Mouse (Mus musculus): ENCODE results near the gene Vps35. TPM values are rescaled to one million over a fixed set of nuclear protein-coding genes. Genes with fewer than 3 reads are reported as not detected.

The Vps35 gene
- 127 and 136 TPM in 2 replicates for polyA plus RNA-seq (2015; fragmentation: Nextera tagmentation; extraction: Ambion mirVana)

DNA sequence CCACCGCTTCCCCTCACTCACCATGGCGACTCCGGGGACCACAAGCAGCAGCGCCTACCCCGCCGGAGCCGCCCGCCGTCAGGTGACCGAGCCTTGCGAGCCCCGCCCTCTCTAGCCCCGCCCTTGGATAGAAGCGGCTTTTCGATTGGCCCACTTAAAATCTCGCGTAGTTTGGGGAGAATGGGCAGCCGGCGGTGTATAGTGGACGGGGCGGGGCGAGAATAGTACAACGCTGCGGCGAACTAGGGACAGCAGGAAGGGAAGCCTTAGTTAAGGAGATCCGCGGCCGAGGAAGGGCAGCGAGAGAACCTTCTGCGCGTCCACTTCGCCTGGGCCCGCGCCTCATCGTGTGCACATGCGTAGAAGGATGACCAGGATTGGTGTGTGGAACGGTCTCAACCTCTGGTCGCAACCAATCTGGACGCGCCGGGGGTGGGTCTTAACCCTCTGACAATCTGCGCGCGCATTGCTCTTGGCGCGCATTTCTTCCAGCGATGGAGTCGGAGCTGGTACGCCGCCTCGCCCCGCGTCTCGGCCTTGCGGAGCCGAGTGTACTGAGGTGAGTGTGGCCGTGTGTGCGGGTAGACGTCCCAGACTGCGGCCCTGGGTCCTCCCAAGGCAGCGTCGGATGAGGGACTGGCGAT lies at the start of gene Vps35, which contains the start of gene Orc6:
Vps35 (minus strand) TSS at position 369 of the 644 bp plus-strand sequence.
Orc6 (plus strand) TSS at position 199 of the 644 bp plus-strand sequence.
- peak within 1 kb of the TSS; percentile 97 for H3K27ac ChIP-seq
- WGBS = under 1% methylated on average over 63 of the region's 63 CpGs

DNA sequence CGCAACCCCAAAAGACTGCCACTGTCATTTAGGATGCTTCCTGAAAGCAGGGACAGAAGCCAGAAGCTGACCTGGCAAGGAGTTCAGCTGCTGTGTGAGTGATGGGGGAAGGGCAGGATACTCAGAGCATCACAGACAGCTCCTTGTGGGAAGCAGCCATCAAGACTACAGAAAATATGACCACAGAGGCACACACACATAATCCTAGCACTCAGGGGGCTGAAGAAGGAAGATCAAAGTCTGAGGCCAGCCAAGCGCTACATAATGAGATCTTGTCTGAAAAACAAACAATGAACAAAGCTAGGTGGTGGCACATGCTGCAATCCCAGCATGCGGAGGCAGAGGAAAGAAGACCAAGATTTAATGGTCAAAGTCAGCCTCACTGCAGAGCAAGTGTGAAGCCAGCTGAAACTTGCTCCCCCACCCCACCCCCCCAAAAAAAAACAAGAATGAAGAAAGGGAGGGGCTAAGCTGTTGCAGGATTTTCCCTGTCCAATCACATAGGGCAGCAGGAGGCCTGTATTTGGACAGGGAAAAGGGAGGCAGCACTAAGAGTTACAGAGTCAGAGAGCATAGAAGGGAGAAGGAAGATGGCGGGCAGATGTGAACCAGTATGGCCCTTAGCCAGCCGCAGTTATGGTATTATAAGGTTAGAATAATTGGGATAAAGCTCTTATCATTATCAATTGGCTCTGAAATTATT lies 40.4 kb upstream of the Vps35 start:
- Histone ChIP-seq H3K4me3 (no peak overlapping the region), H3K36me3 (no peaks in the 10 kb centered on the region), H3K4me2 (no peak overlapping the region), H3K9ac (no peak overlapping the region), H3K9me3 (no peaks in the 10 kb centered on the region), H3K4me1 (no peaks in the 10 kb centered on the region), H3K27ac (no peak overlapping the region), H3K27me3 (no peaks in the 10 kb centered on the region)
- WGBS = 72% methylated on average over 5 of the region's 5 CpGs
- no peak for ATAC-seq (ENCODE audit: insufficient number of reproducible peaks, insufficient read depth, low FRiP score, low TSS enrichment, low read depth)

More for the DNA sequence above, at the start of gene Vps35, which contains the start of gene Orc6:
- Histone ChIP-seq H3K9me3 (no peaks in the 10 kb centered on the region), H3K9ac (peak within 1 kb of the TSS; percentile 96), H3K4me2 (peak within 1 kb of the TSS; percentile 85), H3K4me1 (peaks cover 25% of the 10 kb centered on the region), H3K4me3 (peak within 1 kb of the TSS; percentile 94), H3K36me3 (peaks cover 21% of the 10 kb centered on the region), H3K27me3 (no peaks in the 10 kb centered on the region)
- peak; percentile 98 for ATAC-seq (ENCODE audit: insufficient number of reproducible peaks, insufficient read depth, low FRiP score, low TSS enrichment, low read depth)

DNA sequence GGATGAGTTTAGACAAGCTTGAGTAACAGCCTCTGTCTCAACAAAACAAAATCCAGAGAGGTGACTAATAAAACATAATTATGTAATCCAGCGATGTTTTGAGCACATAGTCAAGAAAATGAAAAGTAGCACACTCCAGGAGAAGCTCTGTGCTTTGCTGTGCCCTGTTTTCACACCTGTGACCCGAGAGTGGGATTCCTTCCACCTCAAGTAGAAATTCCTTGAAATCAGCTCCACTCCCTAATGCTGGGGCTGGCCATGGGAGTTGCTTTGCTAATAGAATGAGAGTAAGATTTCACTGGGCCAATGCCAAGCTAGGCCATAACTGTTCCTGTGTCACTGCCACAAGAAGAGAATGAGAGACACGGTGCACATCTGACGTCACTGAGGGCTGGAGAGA lies 38.1 kb upstream of the Vps35 start:
- no peak overlapping the region for H3K27ac ChIP-seq
- H3K9me3 ChIP-seq = no peaks in the 10 kb centered on the region
- H3K4me2 ChIP-seq = no peak overlapping the region
- H3K4me1 ChIP-seq = no peaks in the 10 kb centered on the region
- no peak for ATAC-seq (ENCODE audit: insufficient number of reproducible peaks, insufficient read depth, low FRiP score, low TSS enrichment, low read depth)
- no peak overlapping the region for H3K9ac ChIP-seq
- no peaks in the 10 kb centered on the region for H3K27me3 ChIP-seq
- no peak overlapping the region for H3K4me3 ChIP-seq
- H3K36me3 ChIP-seq = no peaks in the 10 kb centered on the region
- WGBS = 73% methylated on average over 4 of the region's 4 CpGs

DNA sequence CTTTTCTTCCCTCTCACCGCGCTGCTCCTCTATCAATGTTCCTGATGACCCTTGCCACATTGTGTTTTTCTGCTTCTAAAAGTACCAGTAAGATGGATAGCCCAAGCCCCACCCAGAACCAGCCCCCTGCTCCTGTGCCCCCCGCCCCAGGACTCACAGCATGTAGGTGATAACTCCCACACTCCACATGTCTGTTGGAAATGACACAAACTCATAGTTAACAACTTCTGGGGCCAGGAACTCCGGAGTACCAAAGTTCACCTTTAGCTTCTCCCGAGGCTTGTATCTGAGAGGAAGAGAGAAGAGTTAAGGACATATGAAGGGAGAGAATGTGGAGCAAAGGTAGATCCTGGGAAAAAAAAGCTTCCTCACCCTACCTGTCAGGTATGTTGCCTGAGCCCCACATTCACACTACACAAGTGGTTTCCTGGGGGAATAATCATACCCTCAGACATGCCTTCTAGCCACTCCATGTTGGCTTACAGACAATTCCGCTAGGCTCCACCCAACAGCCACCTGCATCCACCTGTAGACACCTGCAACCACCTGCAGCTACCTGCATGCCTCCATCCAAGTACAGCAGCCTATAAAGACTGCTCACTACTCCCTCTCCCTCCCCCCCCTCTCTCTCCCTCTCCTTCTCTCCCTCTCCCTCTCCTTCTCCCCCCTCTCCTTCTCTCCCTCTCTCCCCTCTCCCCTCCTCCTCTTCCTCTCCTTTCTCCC lies 36.8 kb upstream of the Vps35 start:
- Histone ChIP-seq H3K27me3 (no peaks in the 10 kb centered on the region), H3K9ac (no peak overlapping the region), H3K4me1 (no peaks in the 10 kb centered on the region), H3K9me3 (no peaks in the 10 kb centered on the region), H3K4me3 (no peak overlapping the region), H3K4me2 (no peak overlapping the region), H3K36me3 (no peaks in the 10 kb centered on the region), H3K27ac (no peak overlapping the region)
- WGBS = 82% methylated on average over 6 of the region's 6 CpGs
- ATAC-seq (ENCODE audit: insufficient number of reproducible peaks, insufficient read depth, low FRiP score, low TSS enrichment, low read depth) = no peak

DNA sequence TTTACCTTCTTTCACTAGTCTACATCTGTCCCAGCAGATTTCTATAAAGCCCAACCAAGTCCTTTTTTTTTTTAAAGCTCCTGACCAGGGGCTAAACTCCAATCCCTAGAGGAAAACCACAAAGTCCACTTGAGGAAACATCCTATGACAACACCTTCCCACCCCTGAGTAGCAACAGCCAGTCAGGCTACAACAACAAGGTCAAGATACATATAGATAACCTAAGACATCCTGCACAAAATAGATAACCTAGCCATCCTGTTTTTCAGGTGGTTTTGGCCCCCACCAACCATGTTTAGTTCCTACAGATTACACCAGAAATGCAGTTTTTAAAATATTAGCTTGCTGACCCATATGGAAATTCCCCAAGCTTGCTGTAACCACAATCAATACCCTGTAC lies 35.5 kb upstream of the Vps35 start:
- ATAC-seq (ENCODE audit: insufficient number of reproducible peaks, insufficient read depth, low FRiP score, low TSS enrichment, low read depth) = no peak
- Histone ChIP-seq H3K4me1 (no peaks in the 10 kb centered on the region), H3K9ac (no peak overlapping the region), H3K27ac (no peak overlapping the region), H3K36me3 (no peaks in the 10 kb centered on the region), H3K4me2 (no peak overlapping the region), H3K4me3 (no peak overlapping the region), H3K9me3 (no peaks in the 10 kb centered on the region), H3K27me3 (no peaks in the 10 kb centered on the region)

DNA sequence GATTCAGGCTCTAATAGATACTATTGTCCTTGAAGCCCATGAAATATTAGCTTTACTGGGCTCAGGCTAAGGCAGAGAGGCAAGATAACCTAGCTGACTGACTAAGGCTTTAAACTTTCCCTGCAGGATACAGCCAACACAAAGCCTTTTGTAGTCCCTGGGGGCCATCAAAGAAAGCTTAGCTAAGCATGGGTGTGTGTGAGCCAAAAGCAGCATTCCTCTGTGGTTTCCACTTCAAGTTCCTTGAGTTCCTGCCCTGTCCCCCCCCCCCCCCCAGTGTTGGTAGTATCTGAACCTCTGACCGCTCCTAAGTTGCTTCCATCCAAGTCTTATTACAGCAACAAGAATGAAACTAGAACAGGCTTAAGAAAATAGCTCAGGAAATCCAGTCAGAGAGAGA lies 29.9 kb upstream of the Vps35 start:
- WGBS = 58% methylated on average over 1 of the region's 1 CpGs
- Histone ChIP-seq H3K4me1 (no peaks in the 10 kb centered on the region), H3K4me2 (no peak overlapping the region), H3K4me3 (no peak overlapping the region), H3K27me3 (no peaks in the 10 kb centered on the region), H3K9ac (no peak overlapping the region), H3K36me3 (no peaks in the 10 kb centered on the region), H3K9me3 (no peaks in the 10 kb centered on the region), H3K27ac (no peak overlapping the region)
- ATAC-seq (ENCODE audit: insufficient number of reproducible peaks, insufficient read depth, low FRiP score, low TSS enrichment, low read depth) = no peak

DNA sequence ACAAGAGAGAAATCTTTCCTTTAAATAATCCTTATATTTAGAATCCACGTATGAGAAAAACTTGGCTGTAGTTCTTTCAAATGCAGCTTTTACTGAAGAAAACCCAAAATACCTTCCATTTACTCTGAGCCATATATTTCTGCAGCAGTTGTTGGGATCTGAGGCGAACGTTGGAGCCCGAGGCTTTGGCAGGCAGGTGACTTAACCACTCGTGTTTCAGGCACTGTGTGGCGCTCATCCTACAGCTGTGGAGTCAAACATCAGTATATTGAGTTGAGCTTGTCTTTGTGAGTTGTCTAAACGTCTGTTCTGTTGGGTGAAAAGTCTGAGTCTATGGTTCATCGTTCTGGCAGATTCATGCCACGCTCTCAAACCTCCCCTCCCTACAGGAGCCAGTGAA lies 27.4 kb upstream of the Vps35 start:
- H3K4me1 ChIP-seq = no peaks in the 10 kb centered on the region
- no peak overlapping the region for H3K4me3 ChIP-seq
- no peak overlapping the region for H3K9ac ChIP-seq
- H3K4me2 ChIP-seq = no peak overlapping the region
- no peak overlapping the region for H3K27ac ChIP-seq
- no peaks in the 10 kb centered on the region for H3K9me3 ChIP-seq
- 77% methylated on average over 9 of the region's 9 CpGs for WGBS
- H3K27me3 ChIP-seq = no peaks in the 10 kb centered on the region
- ATAC-seq (ENCODE audit: insufficient number of reproducible peaks, insufficient read depth, low FRiP score, low TSS enrichment, low read depth) = no peak
- H3K36me3 ChIP-seq = no peaks in the 10 kb centered on the region

DNA sequence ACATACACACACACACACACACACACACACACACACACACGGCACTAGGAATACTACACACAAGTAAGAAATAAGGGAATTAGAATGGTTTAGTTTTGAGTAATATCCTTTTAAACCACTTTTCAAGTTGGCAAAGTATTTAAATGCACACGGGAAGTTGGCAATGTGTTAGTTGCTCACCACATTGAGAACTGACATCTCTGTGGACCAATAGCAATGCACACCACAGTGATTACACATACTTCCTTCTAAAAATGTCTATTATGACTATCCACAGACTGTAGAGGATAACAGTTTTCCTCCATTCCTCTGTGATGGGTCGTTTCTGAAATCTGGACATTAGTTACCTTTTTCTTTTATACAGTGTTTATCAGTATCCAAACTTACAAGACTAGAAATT lies 23.5 kb upstream of the Vps35 start:
- Histone ChIP-seq H3K4me1 (no peaks in the 10 kb centered on the region), H3K27me3 (no peaks in the 10 kb centered on the region), H3K4me3 (no peak overlapping the region), H3K4me2 (no peak overlapping the region), H3K36me3 (no peaks in the 10 kb centered on the region), H3K9me3 (no peaks in the 10 kb centered on the region), H3K27ac (no peak overlapping the region), H3K9ac (no peak overlapping the region)
- no peak for ATAC-seq (ENCODE audit: insufficient number of reproducible peaks, insufficient read depth, low FRiP score, low TSS enrichment, low read depth)
- WGBS = 79% methylated on average over 3 of the region's 3 CpGs

DNA sequence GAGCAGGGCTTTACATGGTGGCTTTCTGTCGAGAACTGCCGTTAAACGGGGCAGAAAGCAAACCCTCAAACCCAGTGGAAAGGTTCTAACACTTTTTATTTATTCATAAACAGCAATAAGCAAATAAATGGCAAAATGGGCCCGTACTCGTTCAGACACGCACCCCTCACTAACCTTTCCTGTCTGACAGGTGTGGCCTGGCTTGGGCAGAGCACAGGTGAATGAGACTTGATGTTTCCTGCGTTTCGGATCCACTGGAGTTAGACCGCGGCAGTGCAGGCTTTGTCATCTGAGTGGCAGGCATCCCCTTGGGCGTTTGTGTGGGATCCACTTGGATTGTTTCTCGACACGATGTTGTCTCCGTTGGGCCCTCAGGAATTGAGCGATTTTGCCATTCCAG lies 22.4 kb upstream of the Vps35 start:
- H3K27ac ChIP-seq = no peak overlapping the region
- no peaks in the 10 kb centered on the region for H3K4me1 ChIP-seq
- H3K36me3 ChIP-seq = no peaks in the 10 kb centered on the region
- H3K4me3 ChIP-seq = no peak overlapping the region
- H3K9me3 ChIP-seq = no peaks in the 10 kb centered on the region
- no peak for ATAC-seq (ENCODE audit: insufficient number of reproducible peaks, insufficient read depth, low FRiP score, low TSS enrichment, low read depth)
- 72% methylated on average over 15 of the region's 15 CpGs for WGBS
- no peak overlapping the region for H3K9ac ChIP-seq
- no peak overlapping the region for H3K4me2 ChIP-seq
- H3K27me3 ChIP-seq = no peaks in the 10 kb centered on the region

DNA sequence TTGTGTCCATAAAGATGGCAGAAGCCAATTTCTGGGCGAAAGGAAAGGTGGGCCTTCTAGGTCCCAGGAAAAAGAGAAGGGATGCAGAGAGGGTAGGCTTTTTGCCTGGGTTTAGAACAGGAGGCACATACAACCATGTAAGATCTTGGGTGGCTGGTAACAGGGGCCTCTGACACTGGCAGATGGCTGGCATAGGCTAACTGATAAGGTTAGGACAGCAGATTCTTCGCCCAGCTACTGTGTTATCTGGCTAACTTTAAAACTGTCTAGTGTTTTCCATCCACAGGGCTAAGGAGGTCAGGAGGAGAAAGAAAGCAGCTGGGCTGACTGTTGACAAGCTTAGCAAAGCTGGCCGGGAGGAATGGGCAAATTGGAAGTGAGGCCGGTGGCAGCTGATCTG lies 18.9 kb upstream of the Vps35 start:
- 90% methylated on average over 4 of the region's 4 CpGs for WGBS
- Histone ChIP-seq H3K9ac (no peak overlapping the region), H3K36me3 (no peaks in the 10 kb centered on the region), H3K4me3 (no peak overlapping the region), H3K9me3 (no peaks in the 10 kb centered on the region), H3K27me3 (no peaks in the 10 kb centered on the region), H3K4me1 (no peaks in the 10 kb centered on the region), H3K27ac (no peak overlapping the region), H3K4me2 (no peak overlapping the region)
- ATAC-seq (ENCODE audit: insufficient number of reproducible peaks, insufficient read depth, low FRiP score, low TSS enrichment, low read depth) = no peak

DNA sequence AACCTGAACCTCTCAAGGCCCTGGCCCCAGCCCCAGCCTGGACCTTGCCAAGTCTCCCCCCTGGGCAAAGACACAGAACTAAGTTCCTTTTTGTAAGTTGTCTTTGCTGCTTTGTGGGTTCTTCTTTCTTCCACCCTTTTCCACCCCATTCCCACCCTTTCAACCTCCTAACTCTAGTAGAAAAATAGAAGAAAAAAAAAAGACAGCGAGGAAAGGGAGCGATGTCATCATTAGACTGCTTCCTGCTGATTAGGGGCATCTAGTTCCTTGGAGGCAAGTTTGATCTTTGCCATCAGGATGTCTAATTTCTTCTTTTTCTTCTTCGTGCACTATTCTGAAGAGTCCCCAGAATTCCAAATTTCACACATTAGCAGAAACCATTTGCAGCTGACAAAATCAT lies 13.4 kb upstream of the Vps35 start:
- Histone ChIP-seq H3K4me1 (no peaks in the 10 kb centered on the region), H3K9me3 (no peaks in the 10 kb centered on the region), H3K4me2 (no peak overlapping the region), H3K4me3 (no peak overlapping the region), H3K27ac (no peak overlapping the region), H3K36me3 (peaks cover 16% of the 10 kb centered on the region), H3K9ac (no peak overlapping the region), H3K27me3 (no peaks in the 10 kb centered on the region)
- no peak for ATAC-seq (ENCODE audit: insufficient number of reproducible peaks, insufficient read depth, low FRiP score, low TSS enrichment, low read depth)
- 79% methylated on average over 3 of the region's 3 CpGs for WGBS

DNA sequence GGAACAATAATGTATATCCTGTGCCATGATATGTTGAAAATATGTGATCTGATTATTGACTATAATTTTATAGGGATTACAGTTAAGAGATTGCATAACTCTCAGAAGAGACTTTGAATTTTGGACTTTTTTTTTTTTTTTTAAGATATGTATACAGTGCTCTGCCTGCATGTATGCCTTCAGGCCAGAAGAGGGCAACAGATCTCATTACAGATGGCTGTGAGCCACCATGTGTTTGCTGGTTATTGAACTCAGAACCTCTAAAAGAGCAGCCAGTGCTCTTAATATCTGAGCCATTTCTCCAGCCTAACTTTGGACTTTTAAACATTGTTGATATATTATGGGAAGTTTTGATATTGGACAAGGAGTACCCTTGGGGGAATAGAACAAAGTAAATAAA lies 12.1 kb upstream of the Vps35 start:
- Histone ChIP-seq H3K4me1 (no peaks in the 10 kb centered on the region), H3K4me3 (no peak overlapping the region), H3K27ac (no peak overlapping the region), H3K4me2 (no peak overlapping the region), H3K36me3 (peaks cover 26% of the 10 kb centered on the region), H3K9me3 (no peaks in the 10 kb centered on the region), H3K9ac (no peak overlapping the region), H3K27me3 (no peaks in the 10 kb centered on the region)
- ATAC-seq (ENCODE audit: insufficient number of reproducible peaks, insufficient read depth, low FRiP score, low TSS enrichment, low read depth) = no peak

Data from embryonic facial prominence, embryonic 13.5 days (tissue).